Mouse (Mus musculus): Measurements from ENCODE around the gene Spata16.

DNA sequence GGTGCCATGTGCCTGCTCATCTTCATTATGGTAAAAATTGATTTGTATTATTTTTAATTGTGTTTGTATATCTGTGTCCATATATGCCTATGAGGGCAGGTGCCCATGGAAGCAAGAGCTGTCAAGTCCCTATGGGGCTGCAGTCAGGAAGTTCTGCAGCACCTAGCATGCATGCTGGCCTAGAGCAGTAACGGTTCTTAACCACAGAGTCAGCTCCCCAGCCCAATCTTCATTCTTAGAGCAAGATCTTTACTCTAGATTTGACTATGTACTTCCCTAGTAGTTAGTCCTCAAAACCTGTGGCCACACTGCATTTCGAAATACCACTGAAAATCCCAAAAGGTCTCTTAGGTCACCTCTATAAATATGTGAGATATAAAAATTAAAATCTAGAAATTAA is 113.1 kb downstream of the Spata16 start:
- TF ChIP-seq GATA1 (IDR thresholded peaks at IDR 0.05; ENCODE audit: borderline replicate concordance, low read length) (no peak), FLI1 (IDR thresholded peaks at IDR 0.05; ENCODE audit: low read length) (no peak)

All from megakaryocyte, embryonic 14.5 days (primary cell).